19 mouse cellular contexts compared by ENCODE assay signal in the genomic region with DNA sequence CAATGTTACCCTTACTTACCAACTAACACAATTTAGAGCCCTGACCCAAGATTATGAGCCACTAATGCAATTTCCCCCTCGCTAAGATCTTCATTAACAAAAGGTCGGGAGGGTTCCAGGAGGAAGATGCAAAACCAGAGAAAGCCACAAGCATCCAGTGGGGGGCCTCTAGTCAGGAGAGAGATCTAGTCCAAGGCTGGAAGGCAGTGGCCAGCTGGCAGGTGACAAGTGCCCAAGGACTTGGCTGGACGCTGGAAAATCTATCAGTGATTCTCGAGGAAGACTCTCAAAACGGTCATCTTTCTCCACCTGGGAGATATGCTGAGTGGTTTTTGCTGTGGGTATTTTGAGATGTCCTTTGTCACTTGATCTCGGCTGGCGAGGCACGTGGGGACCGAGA.
A peak's percentile ranks its signal among the peaks of the same experiment; 100 is the strongest.
DNase-seq lines count a peak whose midpoint lies in the region; ATAC-seq and TF ChIP-seq lines count a peak whose summit lies in the region.
"Had no signal": no experiment of that assay in that cellular context is flagged by ENCODE, and none has a peak within 500 bp of the region (broad histone marks: within the 10 kb centered on the region; RNA-seq: fewer than 3 reads in every experiment).

No protein-coding gene starts in this region.

- no peak for TF ChIP-seq CTCF in midbrain, postnatal 0 days (IDR thresholded peaks at IDR 0.05)

- H3K27ac ChIP-seq in kidney, embryonic 16.5 days (ENCODE audit: low read length) = no peak overlapping the region
- H3K27ac ChIP-seq in midbrain, postnatal 0 days (ENCODE audit: low read depth, low read length) = no peak overlapping the region
- H3K27ac ChIP-seq in midbrain, embryonic 15.5 days = no peak overlapping the region
- H3K27ac ChIP-seq: embryonic facial prominence, embryonic 10.5 days; forebrain, embryonic 13.5 days; heart, adult 2 months; heart, embryonic 15.5 days; hindbrain, embryonic 13.5 days; hindbrain, postnatal 0 days had no signal

- no peak for ATAC-seq in kidney, embryonic 16.5 days (ENCODE audit: low FRiP score, low TSS enrichment)
- ATAC-seq in midbrain, postnatal 0 days (ENCODE audit: low FRiP score) = no peak
- no peak for ATAC-seq in midbrain, embryonic 15.5 days (replicated peaks)
- ATAC-seq: forebrain, embryonic 13.5 days; forebrain, postnatal 0 days; hindbrain, postnatal 0 days had no signal

- peak; percentile 71 to 76 for DNase-seq in cerebellum, postnatal 14 days
- DNase-seq in cerebellum, adult 11-12 months = no peak
- DNase-seq in kidney, adult 9 months = peak; percentile 34
- no peak for DNase-seq in midbrain, postnatal 0 days (ENCODE audit: low spot score)
- DNase-seq: adrenal gland, adult 2 months; adrenal gland, postnatal 25 days; cerebellum, adult 11 months; forebrain, postnatal 0 days; heart, adult 2 months; heart, postnatal 14 days had no signal

- H3K4me3 ChIP-seq in kidney, embryonic 16.5 days (ENCODE audit: low read length) = no peak overlapping the region
- no peak overlapping the region for H3K4me3 ChIP-seq in midbrain, postnatal 0 days (ENCODE audit: low read depth, low read length)
- H3K4me3 ChIP-seq in midbrain, embryonic 15.5 days = no peak overlapping the region
- H3K4me3 ChIP-seq: embryonic facial prominence, embryonic 10.5 days; forebrain, embryonic 13.5 days; heart, adult 2 months; heart, embryonic 15.5 days; hindbrain, embryonic 13.5 days had no signal

- WGBS in kidney, embryonic 16.5 days = 60% methylated on average over 9 of the region's 9 CpGs
- 64% methylated on average over 9 of the region's 9 CpGs for WGBS in midbrain, postnatal 0 days
- 73% methylated on average over 9 of the region's 9 CpGs for WGBS in midbrain, embryonic 15.5 days

- H3K9me3 ChIP-seq in kidney, embryonic 16.5 days (ENCODE audit: low read length) = no peaks in the 10 kb centered on the region
- H3K9me3 ChIP-seq in midbrain, postnatal 0 days (ENCODE audit: low read length) = no peaks in the 10 kb centered on the region
- H3K9me3 ChIP-seq in midbrain, embryonic 15.5 days = no peaks in the 10 kb centered on the region
- H3K9me3 ChIP-seq: embryonic facial prominence, embryonic 10.5 days; forebrain, embryonic 13.5 days; heart, embryonic 15.5 days; hindbrain, embryonic 13.5 days had no signal

- H3K4me2 ChIP-seq in kidney, embryonic 16.5 days (replicated peaks; ENCODE audit: low read depth, low read length) = no peak overlapping the region
- H3K4me2 ChIP-seq in midbrain, postnatal 0 days (ENCODE audit: low read depth, low read length, poor library complexity, severe bottlenecking) = no peak overlapping the region
- no peak overlapping the region for H3K4me2 ChIP-seq in midbrain, embryonic 15.5 days
- H3K4me2 ChIP-seq: forebrain, embryonic 13.5 days; heart, embryonic 11.5 days; heart, embryonic 15.5 days; hindbrain, embryonic 13.5 days had no signal

- peaks cover 7% of the 10 kb centered on the region for H3K4me1 ChIP-seq in kidney, embryonic 16.5 days (ENCODE audit: insufficient read depth, low read length)
- H3K4me1 ChIP-seq in midbrain, postnatal 0 days (ENCODE audit: insufficient read depth, low read length) = no peaks in the 10 kb centered on the region
- peaks cover 19% of the 10 kb centered on the region for H3K4me1 ChIP-seq in midbrain, embryonic 15.5 days

- H3K36me3 ChIP-seq in kidney, embryonic 16.5 days (ENCODE audit: insufficient read depth, low read length) = no peaks in the 10 kb centered on the region
- H3K36me3 ChIP-seq in midbrain, postnatal 0 days (ENCODE audit: insufficient read depth, low read length) = no peaks in the 10 kb centered on the region
- no peaks in the 10 kb centered on the region for H3K36me3 ChIP-seq in midbrain, embryonic 15.5 days (replicated peaks)
- H3K36me3 ChIP-seq: heart, embryonic 15.5 days; hindbrain, embryonic 13.5 days had no signal

- H3K27me3 ChIP-seq in kidney, embryonic 16.5 days (ENCODE audit: insufficient read depth, low read length) = no peaks in the 10 kb centered on the region
- H3K27me3 ChIP-seq in midbrain, postnatal 0 days (ENCODE audit: insufficient read depth, low read length) = no peaks in the 10 kb centered on the region
- H3K27me3 ChIP-seq in midbrain, embryonic 15.5 days (replicated peaks) = no peaks in the 10 kb centered on the region
- H3K27me3 ChIP-seq: CH12.LX; forebrain, embryonic 13.5 days; heart, embryonic 15.5 days; hindbrain, embryonic 13.5 days had no signal

- H3K9ac ChIP-seq in kidney, embryonic 16.5 days (replicated peaks; ENCODE audit: low read length) = no peak overlapping the region
- 0 out of 2 replicates have a peak overlapping the region, but pooled peaks have one; percentile 8 for H3K9ac ChIP-seq in midbrain, postnatal 0 days (replicated peaks; ENCODE audit: low read length, poor library complexity, severe bottlenecking)
- no peak overlapping the region for H3K9ac ChIP-seq in midbrain, embryonic 15.5 days
- H3K9ac ChIP-seq: forebrain, embryonic 13.5 days; forebrain, postnatal 0 days; heart, embryonic 15.5 days; hindbrain, embryonic 13.5 days had no signal

Comparison
In these comparisons a context has a peak if more than half of its experiments do, and no peak if none do; other contexts are left out.
1. DNase-seq: peak in cerebellum, postnatal 14 days (2 of 2) and kidney, adult 9 months (single experiment); none in cerebellum, adult 11-12 months (single experiment) and midbrain, postnatal 0 days (single experiment).